Mouse (Mus musculus): Measurements from ENCODE around the gene 1700086D15Rik. TPM values are rescaled to one million over a fixed set of nuclear protein-coding genes. Genes with fewer than 3 reads are reported as not detected.

Gene 1700086D15Rik
- total RNA-seq (2014; rRNA removed) (0.09 TPM in 1 of 2 replicates, not detected in the other), polyA plus RNA-seq (2012; rRNA removed) (not detected in 2 replicates)

GRCm38 (mm10) chr11:65159791-65160190, at the start of gene 1700086D15Rik:
1700086D15Rik (minus strand) TSS chr11:65159891.
- H3K9ac ChIP-seq (ENCODE audit: low read depth, low read length) = no peak within 1 kb of the TSS
- no peaks in the 10 kb centered on the region for H3K36me3 ChIP-seq (ENCODE audit: control insufficient read depth, insufficient read depth, low read length)
- no peak within 1 kb of the TSS for H3K27ac ChIP-seq (replicated peaks; ENCODE audit: insufficient read depth, low read depth, low read length)
- H3K4me3 ChIP-seq (ENCODE audit: insufficient read depth, low read depth, low read length) = no peak within 1 kb of the TSS
- H3K27me3 ChIP-seq (ENCODE audit: control insufficient read depth, insufficient read depth, low read length) = no peaks in the 10 kb centered on the region
- H3K79me2 ChIP-seq (ENCODE audit: control insufficient read depth, insufficient read depth, low read length) = no peaks in the 10 kb centered on the region
- no peak for TF ChIP-seq CTCF (IDR thresholded peaks at IDR 0.05; ENCODE audit: low read depth, low read length)
- TF ChIP-seq POLR2A (IDR thresholded peaks at IDR 0.05; ENCODE audit: extremely low read depth, insufficient read depth, low read length) = no peak
- peaks cover 5% of the 10 kb centered on the region for H3K4me1 ChIP-seq (ENCODE audit: control insufficient read depth, insufficient read depth, low read length)
- DNase-seq (ENCODE audit: extremely low read depth, low read depth, low spot score) = no peak
- WGBS = 51% methylated on average over 5 of the region's 5 CpGs

GRCm38 (mm10) chr11:65209441-65209840, 49.8 kb upstream of the 1700086D15Rik start:
- Histone ChIP-seq H3K79me2 (ENCODE audit: control insufficient read depth, insufficient read depth, low read length) (no peaks in the 10 kb centered on the region), H3K36me3 (ENCODE audit: control insufficient read depth, insufficient read depth, low read length) (no peaks in the 10 kb centered on the region), H3K4me1 (ENCODE audit: control insufficient read depth, insufficient read depth, low read length) (no peaks in the 10 kb centered on the region), H3K9ac (ENCODE audit: low read depth, low read length) (no peak overlapping the region), H3K27ac (replicated peaks; ENCODE audit: insufficient read depth, low read depth, low read length) (no peak overlapping the region), H3K4me3 (ENCODE audit: insufficient read depth, low read depth, low read length) (no peak overlapping the region), H3K27me3 (ENCODE audit: control insufficient read depth, insufficient read depth, low read length) (no peaks in the 10 kb centered on the region)
- no peak for DNase-seq (ENCODE audit: extremely low read depth, low read depth, low spot score)
- 42% methylated on average over 6 of the region's 6 CpGs for WGBS
- TF ChIP-seq POLR2A (IDR thresholded peaks at IDR 0.05; ENCODE audit: extremely low read depth, insufficient read depth, low read length) = no peak
- no peak for TF ChIP-seq CTCF (IDR thresholded peaks at IDR 0.05; ENCODE audit: low read depth, low read length)

- Histone ChIP-seq H3K36me3 (ENCODE audit: control insufficient read depth, insufficient read depth, low read length) (no peaks in the 10 kb centered on the region), H3K4me1 (ENCODE audit: control insufficient read depth, insufficient read depth, low read length) (no peaks in the 10 kb centered on the region), H3K27me3 (ENCODE audit: control insufficient read depth, insufficient read depth, low read length) (no peaks in the 10 kb centered on the region), H3K27ac (replicated peaks; ENCODE audit: insufficient read depth, low read depth, low read length) (no peak overlapping the region), H3K79me2 (ENCODE audit: control insufficient read depth, insufficient read depth, low read length) (no peaks in the 10 kb centered on the region), H3K4me3 (ENCODE audit: insufficient read depth, low read depth, low read length) (no peak overlapping the region), H3K9ac (ENCODE audit: low read depth, low read length) (no peak overlapping the region)
- TF ChIP-seq CTCF (IDR thresholded peaks at IDR 0.05; ENCODE audit: low read depth, low read length) (no peak), POLR2A (IDR thresholded peaks at IDR 0.05; ENCODE audit: extremely low read depth, insufficient read depth, low read length) (no peak)
- no peak for DNase-seq (ENCODE audit: extremely low read depth, low read depth, low spot score)
- 73% methylated on average over 5 of the region's 5 CpGs for WGBS
Observed at GRCm38 (mm10) chr11:65205306-65205705, 45.6 kb upstream of the 1700086D15Rik start.

- Histone ChIP-seq H3K36me3 (ENCODE audit: control insufficient read depth, insufficient read depth, low read length) (no peaks in the 10 kb centered on the region), H3K79me2 (ENCODE audit: control insufficient read depth, insufficient read depth, low read length) (no peaks in the 10 kb centered on the region), H3K4me1 (ENCODE audit: control insufficient read depth, insufficient read depth, low read length) (no peaks in the 10 kb centered on the region), H3K4me3 (ENCODE audit: insufficient read depth, low read depth, low read length) (no peak overlapping the region), H3K9ac (ENCODE audit: low read depth, low read length) (no peak overlapping the region), H3K27ac (replicated peaks; ENCODE audit: insufficient read depth, low read depth, low read length) (no peak overlapping the region), H3K27me3 (ENCODE audit: control insufficient read depth, insufficient read depth, low read length) (no peaks in the 10 kb centered on the region)
- TF ChIP-seq POLR2A (IDR thresholded peaks at IDR 0.05; ENCODE audit: extremely low read depth, insufficient read depth, low read length) (no peak), CTCF (IDR thresholded peaks at IDR 0.05; ENCODE audit: low read depth, low read length) (no peak)
- WGBS = 83% methylated on average over 13 of the region's 13 CpGs
- DNase-seq (ENCODE audit: extremely low read depth, low read depth, low spot score) = no peak
Observed at GRCm38 (mm10) chr11:65204651-65205050, 45.0 kb upstream of the 1700086D15Rik start.

- Histone ChIP-seq H3K27me3 (ENCODE audit: control insufficient read depth, insufficient read depth, low read length) (0 out of 2 replicates have a peak, but pooled peaks cover 2% of the 10 kb centered on the region), H3K4me3 (ENCODE audit: insufficient read depth, low read depth, low read length) (no peak overlapping the region), H3K27ac (replicated peaks; ENCODE audit: insufficient read depth, low read depth, low read length) (no peak overlapping the region), H3K36me3 (ENCODE audit: control insufficient read depth, insufficient read depth, low read length) (no peaks in the 10 kb centered on the region), H3K79me2 (ENCODE audit: control insufficient read depth, insufficient read depth, low read length) (no peaks in the 10 kb centered on the region), H3K9ac (ENCODE audit: low read depth, low read length) (no peak overlapping the region), H3K4me1 (ENCODE audit: control insufficient read depth, insufficient read depth, low read length) (no peaks in the 10 kb centered on the region)
- WGBS = 75% methylated on average over 1 of the region's 1 CpGs
- no peak for DNase-seq (ENCODE audit: extremely low read depth, low read depth, low spot score)
- TF ChIP-seq CTCF (IDR thresholded peaks at IDR 0.05; ENCODE audit: low read depth, low read length) (no peak), POLR2A (IDR thresholded peaks at IDR 0.05; ENCODE audit: extremely low read depth, insufficient read depth, low read length) (no peak)
Observed at GRCm38 (mm10) chr11:65203020-65203419, 43.3 kb upstream of the 1700086D15Rik start.

GRCm38 (mm10) chr11:65202236-65202635, 42.5 kb upstream of the 1700086D15Rik start:
- DNase-seq (ENCODE audit: extremely low read depth, low read depth, low spot score) = no peak
- Histone ChIP-seq H3K27me3 (ENCODE audit: control insufficient read depth, insufficient read depth, low read length) (0 out of 2 replicates have a peak, but pooled peaks cover 2% of the 10 kb centered on the region), H3K36me3 (ENCODE audit: control insufficient read depth, insufficient read depth, low read length) (no peaks in the 10 kb centered on the region), H3K9ac (ENCODE audit: low read depth, low read length) (no peak overlapping the region), H3K79me2 (ENCODE audit: control insufficient read depth, insufficient read depth, low read length) (no peaks in the 10 kb centered on the region), H3K27ac (replicated peaks; ENCODE audit: insufficient read depth, low read depth, low read length) (no peak overlapping the region), H3K4me1 (ENCODE audit: control insufficient read depth, insufficient read depth, low read length) (no peaks in the 10 kb centered on the region), H3K4me3 (ENCODE audit: insufficient read depth, low read depth, low read length) (no peak overlapping the region)
- WGBS = 58% methylated on average over 5 of the region's 5 CpGs
- TF ChIP-seq CTCF (IDR thresholded peaks at IDR 0.05; ENCODE audit: low read depth, low read length) = no peak
- no peak for TF ChIP-seq POLR2A (IDR thresholded peaks at IDR 0.05; ENCODE audit: extremely low read depth, insufficient read depth, low read length)
